Mouse (Mus musculus): ENCODE measurements around the gene Map3k5. TPM values are rescaled to one million over a fixed set of nuclear protein-coding genes. Genes with fewer than 3 reads are reported as not detected.

Gene Map3k5
- polyA plus RNA-seq, 1 experiment = not detected

DNA sequence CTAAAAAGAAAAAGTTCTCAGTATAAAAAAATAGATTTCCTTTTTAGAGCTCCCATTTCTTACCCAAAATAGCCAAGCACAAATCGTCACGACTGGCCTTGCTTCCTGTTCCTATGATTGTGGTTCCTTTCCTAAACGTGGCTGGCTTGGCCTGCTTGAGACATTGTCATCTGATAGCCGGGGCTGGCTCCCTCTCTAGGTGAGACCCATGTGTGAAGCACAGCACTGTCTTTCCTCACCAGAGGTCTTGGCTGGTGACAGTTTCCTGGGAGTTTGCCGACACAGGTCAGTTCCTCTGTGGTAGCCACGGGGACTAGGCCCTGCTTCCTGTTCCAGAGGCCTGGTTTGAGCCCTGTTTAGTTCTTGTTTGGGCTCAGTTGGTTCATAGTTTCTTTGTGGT is 6.8 kb downstream of the Map3k5 start:
- H3K4me3 ChIP-seq (replicated peaks) = no peak overlapping the region
- no peaks in the 10 kb centered on the region for H3K36me3 ChIP-seq (ENCODE audit: control insufficient read depth)
- H3K9me3 ChIP-seq (ENCODE audit: control insufficient read depth, low read length) = no peaks in the 10 kb centered on the region
- H3K4me1 ChIP-seq (ENCODE audit: control insufficient read depth) = no peaks in the 10 kb centered on the region
- H3K27me3 ChIP-seq (ENCODE audit: control insufficient read depth) = peaks cover 6% of the 10 kb centered on the region
- no peak for TF ChIP-seq GATA1 (IDR thresholded peaks at IDR 0.05; ENCODE audit: low read length)
- no peak for TF ChIP-seq TAL1 (IDR thresholded peaks at IDR 0.05; ENCODE audit: low read length)

DNA sequence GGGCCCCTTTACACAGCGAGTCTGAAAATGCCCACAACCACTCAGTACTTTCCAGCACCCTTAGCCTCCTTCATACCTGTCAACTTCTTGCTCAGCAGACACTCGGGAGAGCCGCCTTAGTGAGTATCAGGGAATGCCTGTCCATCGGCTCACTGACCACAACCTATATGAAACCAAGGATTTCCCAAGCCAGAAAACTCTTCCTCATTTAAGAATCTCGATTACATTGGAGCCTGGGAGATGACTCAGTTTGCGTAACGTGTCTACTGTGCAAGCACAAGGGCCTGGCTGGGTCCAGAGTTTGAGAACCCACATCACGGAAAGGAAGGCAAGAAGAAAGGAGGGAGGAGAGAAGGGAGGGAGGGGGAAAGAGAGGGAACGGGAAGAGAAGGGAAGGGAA is 7.6 kb downstream of the Map3k5 start:
- H3K4me1 ChIP-seq (ENCODE audit: control insufficient read depth) = no peaks in the 10 kb centered on the region
- TF ChIP-seq GATA1 (IDR thresholded peaks at IDR 0.05; ENCODE audit: low read length) (no peak), TAL1 (IDR thresholded peaks at IDR 0.05; ENCODE audit: low read length) (no peak)
- peaks cover under 1% of the 10 kb centered on the region; the same call in 1 of the 2 replicates for H3K27me3 ChIP-seq (ENCODE audit: control insufficient read depth)
- H3K36me3 ChIP-seq (ENCODE audit: control insufficient read depth) = no peaks in the 10 kb centered on the region
- no peak overlapping the region for H3K4me3 ChIP-seq (replicated peaks)
- no peaks in the 10 kb centered on the region for H3K9me3 ChIP-seq (ENCODE audit: control insufficient read depth, low read length)

DNA sequence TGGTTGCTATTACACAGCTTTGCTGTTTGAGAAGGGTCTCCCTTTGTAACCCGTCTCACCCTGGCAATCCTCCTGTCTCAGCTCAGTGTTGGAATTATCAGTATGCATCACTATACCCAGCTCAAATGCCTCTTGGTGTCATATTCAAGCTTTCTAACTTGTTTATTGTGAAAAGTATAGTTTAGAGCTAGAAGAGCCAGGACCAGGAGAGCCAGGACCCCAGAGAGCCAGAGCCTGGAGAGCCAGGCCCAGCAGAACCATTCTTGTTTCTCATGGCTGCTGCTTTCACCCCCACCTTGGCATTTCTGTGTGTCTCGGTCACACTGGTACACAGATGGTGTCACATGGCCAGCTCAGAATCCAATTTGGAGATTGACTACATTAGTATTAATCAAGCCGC is 8.3 kb downstream of the Map3k5 start:
- TF ChIP-seq GATA1 (IDR thresholded peaks at IDR 0.05; ENCODE audit: low read length) = no peak
- no peak for TF ChIP-seq TAL1 (IDR thresholded peaks at IDR 0.05; ENCODE audit: low read length)

DNA sequence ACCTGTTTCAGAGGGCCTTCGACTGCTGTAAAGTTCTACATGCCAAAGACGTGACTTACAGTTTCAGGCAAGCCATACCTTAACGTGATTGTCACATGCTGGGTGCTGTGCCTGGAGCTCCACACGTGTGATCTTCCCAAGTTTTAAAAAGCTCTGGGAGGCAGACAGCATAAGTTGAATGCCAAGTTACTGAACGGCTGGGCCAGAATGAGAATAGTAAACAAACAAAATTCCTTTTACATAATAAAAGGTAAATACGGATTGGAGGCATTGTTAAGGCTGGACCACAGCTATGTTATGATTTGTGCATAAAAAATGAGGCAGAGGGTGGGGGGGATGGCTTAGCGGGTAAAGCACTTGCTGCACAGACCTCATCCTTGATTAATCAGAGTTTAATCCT is 11.4 kb downstream of the Map3k5 start:
- Histone ChIP-seq H3K4me1 (ENCODE audit: control insufficient read depth) (no peaks in the 10 kb centered on the region), H3K4me3 (replicated peaks) (no peak overlapping the region), H3K27me3 (ENCODE audit: control insufficient read depth) (no peaks in the 10 kb centered on the region), H3K36me3 (ENCODE audit: control insufficient read depth) (no peaks in the 10 kb centered on the region), H3K9me3 (ENCODE audit: control insufficient read depth, low read length) (no peaks in the 10 kb centered on the region)
- TF ChIP-seq GATA1 (IDR thresholded peaks at IDR 0.05; ENCODE audit: low read length) = no peak
- TF ChIP-seq TAL1 (IDR thresholded peaks at IDR 0.05; ENCODE audit: low read length) = no peak

More for the DNA sequence above, 8.3 kb downstream of the Map3k5 start:
- Histone ChIP-seq H3K4me1 (ENCODE audit: control insufficient read depth) (no peaks in the 10 kb centered on the region), H3K36me3 (ENCODE audit: control insufficient read depth) (no peaks in the 10 kb centered on the region), H3K27me3 (ENCODE audit: control insufficient read depth) (no peaks in the 10 kb centered on the region), H3K9me3 (ENCODE audit: control insufficient read depth, low read length) (no peaks in the 10 kb centered on the region), H3K4me3 (replicated peaks) (no peak overlapping the region)

DNA sequence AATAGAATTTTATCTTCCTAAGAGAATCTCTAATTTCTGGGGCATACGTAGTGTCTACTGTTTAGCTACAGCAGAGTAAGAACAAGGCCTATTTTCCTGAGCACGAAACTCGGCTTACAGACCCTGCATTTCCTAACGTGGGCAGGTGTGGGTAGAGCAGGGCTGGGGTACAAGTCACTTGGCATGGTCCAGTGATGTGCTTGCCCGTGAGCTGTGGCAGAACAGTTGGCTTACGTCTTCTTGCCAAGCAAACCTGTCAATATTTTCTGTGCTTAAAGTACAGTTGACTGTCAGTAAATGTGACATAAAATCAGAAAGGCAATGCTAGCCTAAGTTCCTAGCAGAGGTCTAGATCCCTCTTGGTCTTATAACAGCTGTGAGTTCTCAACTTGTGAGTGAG is 12.4 kb downstream of the Map3k5 start:
- H3K4me3 ChIP-seq (replicated peaks) = no peak overlapping the region
- H3K27me3 ChIP-seq (ENCODE audit: control insufficient read depth) = no peaks in the 10 kb centered on the region
- no peaks in the 10 kb centered on the region for H3K9me3 ChIP-seq (ENCODE audit: control insufficient read depth, low read length)
- TF ChIP-seq GATA1 (IDR thresholded peaks at IDR 0.05; ENCODE audit: low read length) = no peak
- no peak for TF ChIP-seq TAL1 (IDR thresholded peaks at IDR 0.05; ENCODE audit: low read length)
- no peaks in the 10 kb centered on the region for H3K4me1 ChIP-seq (ENCODE audit: control insufficient read depth)
- no peaks in the 10 kb centered on the region for H3K36me3 ChIP-seq (ENCODE audit: control insufficient read depth)

DNA sequence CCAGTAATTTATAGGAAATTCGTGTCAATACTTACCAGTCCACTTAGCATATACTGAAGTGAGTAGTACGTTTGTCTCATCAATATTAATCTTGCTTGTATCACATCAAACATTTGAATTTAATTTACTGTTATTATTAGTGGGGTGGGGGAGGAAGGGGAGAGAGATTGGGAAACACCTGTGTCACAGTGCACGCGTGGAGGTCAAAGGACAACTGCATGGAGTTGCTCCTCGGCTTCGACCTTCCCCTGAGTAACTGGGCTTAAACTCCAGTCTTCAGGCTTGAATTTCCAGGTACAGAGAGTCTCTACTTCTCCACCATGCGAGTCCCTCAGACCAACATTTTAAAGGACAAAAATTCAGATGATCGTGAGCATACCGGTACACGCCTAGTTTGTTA is 13.2 kb downstream of the Map3k5 start:
- TF ChIP-seq TAL1 (IDR thresholded peaks at IDR 0.05; ENCODE audit: low read length) = no peak
- no peak for TF ChIP-seq GATA1 (IDR thresholded peaks at IDR 0.05; ENCODE audit: low read length)
- Histone ChIP-seq H3K9me3 (ENCODE audit: control insufficient read depth, low read length) (no peaks in the 10 kb centered on the region), H3K4me1 (ENCODE audit: control insufficient read depth) (no peaks in the 10 kb centered on the region), H3K27me3 (ENCODE audit: control insufficient read depth) (no peaks in the 10 kb centered on the region), H3K4me3 (replicated peaks) (no peak overlapping the region), H3K36me3 (ENCODE audit: control insufficient read depth) (no peaks in the 10 kb centered on the region)

DNA sequence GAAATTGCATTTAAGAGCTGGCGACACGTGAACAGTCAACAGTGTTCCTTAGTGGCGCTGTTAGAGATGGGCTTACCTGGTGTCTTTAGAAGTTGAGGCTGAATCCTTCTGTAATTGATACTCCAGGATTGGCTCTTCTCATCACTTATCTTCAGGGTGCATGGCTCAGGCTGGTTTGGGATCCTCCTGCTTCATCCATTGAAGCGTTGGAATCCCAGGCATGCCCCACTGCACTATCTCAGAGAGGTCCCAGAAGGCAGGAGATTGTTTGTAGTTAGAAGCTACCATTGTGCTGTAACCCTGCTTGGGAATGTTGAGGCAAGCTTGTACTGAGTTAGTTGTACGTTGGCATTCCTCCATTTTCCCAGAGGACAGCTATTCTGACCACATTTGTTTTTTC is 13.6 kb downstream of the Map3k5 start:
- no peak overlapping the region for H3K4me3 ChIP-seq (replicated peaks)
- no peaks in the 10 kb centered on the region for H3K9me3 ChIP-seq (ENCODE audit: control insufficient read depth, low read length)
- H3K36me3 ChIP-seq (ENCODE audit: control insufficient read depth) = no peaks in the 10 kb centered on the region
- no peaks in the 10 kb centered on the region for H3K27me3 ChIP-seq (ENCODE audit: control insufficient read depth)
- H3K4me1 ChIP-seq (ENCODE audit: control insufficient read depth) = no peaks in the 10 kb centered on the region
- TF ChIP-seq GATA1 (IDR thresholded peaks at IDR 0.05; ENCODE audit: low read length) (no peak), TAL1 (IDR thresholded peaks at IDR 0.05; ENCODE audit: low read length) (no peak)

DNA sequence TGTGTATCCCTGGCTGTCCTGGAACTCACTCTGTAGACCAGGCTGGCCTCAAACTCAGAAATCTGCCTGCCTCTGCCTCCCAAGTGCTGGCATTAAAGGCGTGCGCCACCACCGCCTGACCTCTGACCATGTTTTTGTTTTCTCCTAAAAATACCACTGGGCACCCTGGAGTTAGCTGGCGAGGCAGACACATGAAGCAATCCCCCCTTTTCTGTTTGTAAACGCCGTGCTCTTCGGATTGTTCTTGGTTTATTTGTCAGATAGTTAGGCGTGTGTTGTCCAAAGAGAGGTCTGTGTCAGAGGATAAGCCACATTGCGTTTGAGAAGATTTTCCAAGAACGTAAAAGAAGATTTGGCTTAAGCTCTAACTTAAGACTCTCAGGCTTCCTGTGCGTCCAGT is 14.1 kb downstream of the Map3k5 start:
- H3K4me3 ChIP-seq (replicated peaks) = no peak overlapping the region
- H3K36me3 ChIP-seq (ENCODE audit: control insufficient read depth) = no peaks in the 10 kb centered on the region
- H3K27me3 ChIP-seq (ENCODE audit: control insufficient read depth) = no peaks in the 10 kb centered on the region
- H3K4me1 ChIP-seq (ENCODE audit: control insufficient read depth) = no peaks in the 10 kb centered on the region
- H3K9me3 ChIP-seq (ENCODE audit: control insufficient read depth, low read length) = no peaks in the 10 kb centered on the region
- TF ChIP-seq TAL1 (IDR thresholded peaks at IDR 0.05; ENCODE audit: low read length) = no peak
- TF ChIP-seq GATA1 (IDR thresholded peaks at IDR 0.05; ENCODE audit: low read length) = no peak

DNA sequence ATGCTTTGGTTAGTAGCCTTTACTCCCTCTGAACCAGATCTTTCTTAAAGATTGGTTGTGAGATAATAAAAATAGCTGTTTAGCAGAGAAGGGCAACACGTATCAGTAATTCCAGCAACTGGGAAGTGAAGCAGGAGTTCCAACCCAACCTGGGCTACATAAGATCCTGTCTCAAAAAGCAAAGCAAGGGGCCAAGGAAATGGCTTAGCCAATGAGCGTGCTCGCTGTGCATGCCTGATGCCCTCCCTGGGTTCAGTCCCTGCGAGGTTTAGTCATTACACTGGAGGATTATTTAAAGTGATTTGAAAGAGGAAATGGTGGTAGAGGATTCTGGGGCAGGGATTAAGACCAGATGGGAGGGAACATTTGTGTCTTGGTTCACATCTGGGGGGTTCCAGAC is 14.8 kb downstream of the Map3k5 start:
- Histone ChIP-seq H3K27me3 (ENCODE audit: control insufficient read depth) (no peaks in the 10 kb centered on the region), H3K4me1 (ENCODE audit: control insufficient read depth) (no peaks in the 10 kb centered on the region), H3K4me3 (replicated peaks) (no peak overlapping the region), H3K36me3 (ENCODE audit: control insufficient read depth) (no peaks in the 10 kb centered on the region), H3K9me3 (ENCODE audit: control insufficient read depth, low read length) (no peaks in the 10 kb centered on the region)
- no peak for TF ChIP-seq GATA1 (IDR thresholded peaks at IDR 0.05; ENCODE audit: low read length)
- TF ChIP-seq TAL1 (IDR thresholded peaks at IDR 0.05; ENCODE audit: low read length) = no peak

DNA sequence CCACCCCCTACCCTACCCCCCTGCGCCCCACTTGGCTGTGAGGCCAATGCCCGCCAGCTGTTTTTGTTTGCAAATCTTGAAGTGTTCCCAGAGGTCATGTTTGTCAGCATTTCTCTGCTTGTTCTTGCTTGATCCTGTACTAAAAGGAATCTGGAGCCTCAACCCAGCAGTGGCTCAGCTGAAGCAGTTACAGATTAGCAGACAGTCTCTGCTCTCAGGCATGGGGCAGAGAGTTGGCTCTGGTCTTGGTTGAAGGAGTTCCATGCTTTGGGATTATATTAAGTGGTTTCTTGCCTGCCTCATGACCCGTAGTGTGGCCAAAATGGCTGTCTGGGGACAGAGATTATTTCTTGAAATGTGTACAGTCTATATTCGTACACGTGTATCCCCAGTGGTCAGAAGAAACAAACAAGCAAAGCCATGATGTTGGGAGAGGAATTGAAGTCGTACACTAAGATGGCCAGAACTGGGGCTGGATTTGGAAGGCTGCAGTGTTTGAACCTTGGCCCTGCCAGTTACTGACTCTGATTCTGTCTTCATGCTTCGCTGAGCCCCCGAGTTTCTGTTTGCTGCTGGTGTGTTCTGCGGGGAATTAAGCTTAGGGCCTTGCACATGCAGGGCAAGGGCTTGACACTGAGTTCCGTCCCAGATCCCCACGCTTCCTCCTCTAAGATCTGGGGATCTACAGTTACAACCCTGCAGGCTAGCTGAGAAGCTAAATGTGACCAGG is 18.9 kb downstream of the Map3k5 start:
- TF ChIP-seq GATA1 (IDR thresholded peaks at IDR 0.05; ENCODE audit: low read length) (no peak), TAL1 (IDR thresholded peaks at IDR 0.05; ENCODE audit: low read length) (no peak)
- no peaks in the 10 kb centered on the region for H3K36me3 ChIP-seq (ENCODE audit: control insufficient read depth)
- H3K4me1 ChIP-seq (ENCODE audit: control insufficient read depth) = no peaks in the 10 kb centered on the region; the same call in 1 of the 2 replicates
- H3K9me3 ChIP-seq (ENCODE audit: control insufficient read depth, low read length) = no peaks in the 10 kb centered on the region
- no peaks in the 10 kb centered on the region for H3K27me3 ChIP-seq (ENCODE audit: control insufficient read depth)
- no peak overlapping the region for H3K4me3 ChIP-seq (replicated peaks)
